Mouse (Mus musculus) thymus, adult 2 months (tissue): Measurements from ENCODE around the gene Wasl.

Experiments used
- CTCF ChIP-seq: fragments of 200-500 bp; IDR thresholded peaks from 2 replicates; pipeline ENCODE4 v1.5.1; 2012; ENCODE audit warnings: mild to moderate bottlenecking, control low read depth, low read length, moderate library complexity, borderline replicate concordance; ENCODE audit not compliant: control insufficient read depth, poor library complexity, insufficient read depth; ENCODE audit errors: extremely low read depth
- POLR2A ChIP-seq: fragments of 200-500 bp; IDR thresholded peaks from 2 replicates; pipeline ENCODE4 v1.6.1; 2012; ENCODE audit warnings: mild to moderate bottlenecking, low read length, control low read depth, moderate library complexity; ENCODE audit not compliant: control insufficient read depth, poor library complexity, insufficient read depth; ENCODE audit errors: extremely low read depth

DNA sequence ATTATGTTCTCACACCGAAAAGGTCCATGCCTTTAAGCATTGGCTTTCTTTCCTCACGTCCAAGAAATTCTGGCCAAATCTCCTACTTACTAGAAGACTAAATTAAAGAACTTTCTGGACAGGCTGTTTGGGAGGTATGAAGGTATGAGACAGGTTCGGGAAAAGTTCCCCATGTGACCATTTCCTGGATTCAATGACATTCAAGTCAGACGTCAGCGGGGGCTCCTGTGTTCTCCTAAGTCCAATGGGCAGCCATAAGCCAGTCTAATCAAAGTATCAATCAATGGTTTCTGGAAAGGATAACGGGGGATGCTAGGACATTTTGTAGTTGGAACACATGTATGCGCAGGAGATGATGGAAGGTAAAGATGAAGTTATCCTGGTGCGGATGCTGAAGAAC lies 59.2 kb downstream of the Wasl start:
- no peak for TF ChIP-seq CTCF
- no peak for TF ChIP-seq POLR2A
